Mouse (Mus musculus): ENCODE measurements around the gene Rpusd3.

DNA sequence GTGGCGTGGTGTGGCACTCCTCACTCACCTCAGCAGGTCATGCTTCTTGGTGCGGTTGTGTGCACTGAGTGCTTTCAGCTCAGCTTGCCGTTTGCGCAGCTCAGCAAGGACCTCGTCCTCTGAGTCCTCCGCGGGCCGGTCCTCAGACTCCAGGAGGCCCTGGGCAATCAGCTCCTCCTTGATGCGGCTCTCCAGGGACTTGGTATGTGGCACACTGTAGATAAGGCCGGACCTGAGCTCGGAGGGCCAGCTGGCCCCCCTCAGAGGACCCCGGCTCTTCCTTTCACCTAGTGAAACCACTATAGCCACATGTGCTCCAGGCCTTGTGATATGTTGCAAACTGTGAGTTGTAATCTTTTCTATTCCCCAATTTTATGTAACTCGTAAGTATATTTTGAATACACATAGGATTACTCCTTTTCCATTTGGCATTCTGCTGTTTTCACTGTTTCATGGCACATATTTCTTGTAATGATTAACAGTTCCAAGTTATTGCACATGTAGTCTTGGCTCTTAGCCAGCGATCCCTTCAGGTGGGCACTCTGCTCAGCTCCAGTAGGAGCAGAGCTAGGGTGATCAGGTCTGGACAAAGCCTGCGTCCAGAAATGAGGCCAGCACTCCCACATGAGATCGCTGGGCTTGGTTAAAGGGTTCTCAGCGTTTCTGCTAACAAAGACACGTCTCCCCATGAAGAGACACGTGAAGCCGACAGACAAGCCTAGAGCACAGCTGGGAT is 48.8 kb downstream of the Rpusd3 start:
- no peak for TF ChIP-seq POLR2A (IDR thresholded peaks at IDR 0.05; ENCODE audit: borderline replicate concordance, extremely low read depth, low read depth, low read length)
- TF ChIP-seq CTCF (IDR thresholded peaks at IDR 0.05; ENCODE audit: insufficient read depth, low read length), result no peak
